Mouse (Mus musculus) olfactory bulb, adult 2 months (tissue): ENCODE measurements around the gene Adamtsl5.

Experiments used
- CTCF ChIP-seq: fragments of 200-500 bp; IDR thresholded peaks from 2 replicates; pipeline ENCODE4 v1.5.1; 2012; ENCODE audit warnings: low read depth, mild to moderate bottlenecking, low read length, moderate library complexity; ENCODE audit not compliant: insufficient read depth
- POLR2A ChIP-seq: fragments of 200-500 bp; IDR thresholded peaks from 2 replicates; pipeline ENCODE4 v1.6.1; 2012; ENCODE audit warnings: mild to moderate bottlenecking, low read depth, low read length, moderate library complexity; ENCODE audit not compliant: insufficient read depth

DNA sequence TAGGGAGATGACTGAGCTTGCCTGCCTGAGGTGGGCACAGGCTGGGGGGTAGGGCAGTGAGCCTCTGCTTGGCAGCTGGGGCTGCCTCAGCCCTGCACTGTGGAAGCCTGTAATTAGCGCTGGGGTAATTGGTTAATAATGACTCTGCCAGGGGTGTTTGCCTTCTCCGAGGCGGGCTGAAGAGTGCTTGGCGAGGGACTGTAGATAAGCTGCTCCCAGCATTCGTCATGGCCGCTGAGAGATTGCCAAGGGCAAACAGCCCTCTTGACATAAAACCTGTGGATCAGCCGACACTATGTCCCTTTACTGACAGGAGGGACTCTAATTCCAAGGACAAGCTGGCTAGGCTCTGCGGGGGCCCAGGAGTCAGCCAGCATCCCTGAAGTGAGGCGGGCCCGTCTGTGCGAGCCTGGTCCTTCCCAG lies 31.8 kb downstream of the Adamtsl5 start:
- TF ChIP-seq CTCF (no peak), POLR2A (no peak)
